Mouse (Mus musculus): ENCODE data around the gene Slc7a11.

Slc7a11 gene

GRCm38 (mm10) chr3:49984795-49985194, 458.6 kb downstream of the Slc7a11 start:
- no peak for DNase-seq (ENCODE audit: low read depth)

- DNase-seq (ENCODE audit: low read depth) = no peak
Measured at GRCm38 (mm10) chr3:49983429-49984268, 459.8 kb downstream of the Slc7a11 start.

GRCm38 (mm10) chr3:49973994-49974393, 469.4 kb downstream of the Slc7a11 start:
- DNase-seq (ENCODE audit: low read depth) = no peak

- DNase-seq (ENCODE audit: low read depth) = no peak
Measured at GRCm38 (mm10) chr3:49965569-49965968, 477.8 kb downstream of the Slc7a11 start.

- DNase-seq (ENCODE audit: low read depth) = no peak
Measured at GRCm38 (mm10) chr3:49960581-49960980, 482.8 kb downstream of the Slc7a11 start.

GRCm38 (mm10) chr3:49946845-49947244, 496.6 kb downstream of the Slc7a11 start:
- DNase-seq (ENCODE audit: low read depth) = no peak

- no peak for DNase-seq (ENCODE audit: low read depth)
Measured at GRCm38 (mm10) chr3:49944783-49945182, 498.6 kb downstream of the Slc7a11 start.

- DNase-seq (ENCODE audit: low read depth) = no peak
Measured at GRCm38 (mm10) chr3:49937611-49938010, 505.8 kb downstream of the Slc7a11 start.

GRCm38 (mm10) chr3:49929496-49929895, 513.9 kb downstream of the Slc7a11 start:
- DNase-seq (ENCODE audit: low read depth) = no peak

GRCm38 (mm10) chr3:49928509-49929263, 514.7 kb downstream of the Slc7a11 start:
- DNase-seq (ENCODE audit: low read depth) = no peak

GRCm38 (mm10) chr3:49913929-49914328, 529.5 kb downstream of the Slc7a11 start:
- DNase-seq (ENCODE audit: low read depth) = no peak

- DNase-seq (ENCODE audit: low read depth) = no peak
Measured at GRCm38 (mm10) chr3:49910922-49911321, 532.5 kb downstream of the Slc7a11 start.

GRCm38 (mm10) chr3:49908426-49909341, 534.7 kb downstream of the Slc7a11 start:
- DNase-seq (ENCODE audit: low read depth) = no peak

GRCm38 (mm10) chr3:49893945-49894344, 549.5 kb downstream of the Slc7a11 start:
- DNase-seq (ENCODE audit: low read depth) = no peak

- no peak for DNase-seq (ENCODE audit: low read depth)
Measured at GRCm38 (mm10) chr3:49887359-49887758, 556.1 kb downstream of the Slc7a11 start.

GRCm38 (mm10) chr3:49886220-49886945, 557.0 kb downstream of the Slc7a11 start:
- DNase-seq (ENCODE audit: low read depth) = no peak

GRCm38 (mm10) chr3:49880496-49880895, 562.9 kb downstream of the Slc7a11 start:
- no peak for DNase-seq (ENCODE audit: low read depth)

- DNase-seq (ENCODE audit: low read depth) = no peak
Measured at GRCm38 (mm10) chr3:49870786-49871185, 572.6 kb downstream of the Slc7a11 start.

GRCm38 (mm10) chr3:49867951-49868584, 575.3 kb downstream of the Slc7a11 start:
- DNase-seq (ENCODE audit: low read depth) = no peak

- no peak for DNase-seq (ENCODE audit: low read depth)
Measured at GRCm38 (mm10) chr3:49867147-49867950, 576.1 kb downstream of the Slc7a11 start.
